Mouse (Mus musculus): ENCODE data around the gene Ripor3.

DNA sequence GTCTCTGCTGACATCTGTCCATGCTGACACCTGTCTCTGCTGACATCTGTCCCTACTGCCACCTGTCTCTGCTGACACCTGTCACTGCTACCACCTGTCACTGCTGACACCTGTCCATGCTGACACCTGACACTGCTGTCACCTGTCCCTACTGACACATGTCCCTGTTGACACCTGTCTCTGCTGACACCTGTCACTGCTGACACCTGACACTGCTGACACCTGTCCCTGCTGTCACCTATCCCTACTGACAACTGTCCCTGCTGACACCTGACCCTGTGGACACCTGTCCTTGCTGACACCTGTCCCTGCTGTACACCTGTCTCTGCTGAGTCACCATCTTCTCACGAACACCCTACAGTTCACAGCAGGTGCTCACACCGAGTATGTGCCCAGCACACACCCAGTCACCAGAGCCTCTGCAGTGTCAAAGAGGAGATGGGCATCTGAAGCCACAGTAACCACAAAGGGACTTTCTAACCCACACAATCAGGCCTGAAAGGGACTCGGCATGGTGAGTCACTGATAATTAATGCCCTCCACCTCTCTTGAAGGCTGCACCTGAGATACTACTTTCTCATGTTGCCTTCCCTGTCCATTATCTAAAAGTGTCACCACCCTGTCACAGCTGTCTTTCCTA lies 13.5 kb upstream of the Ripor3 start:
- TF ChIP-seq CTCF (IDR thresholded peaks at IDR 0.05; ENCODE audit: borderline replicate concordance, insufficient read depth, low read depth, low read length) (no peak), POLR2A (IDR thresholded peaks at IDR 0.05; ENCODE audit: borderline replicate concordance, insufficient read depth, low read length) (no peak)
